Mouse (Mus musculus) embryonic facial prominence, embryonic 14.5 days (tissue): ENCODE results near the gene Pet117. TPM values are rescaled to one million over a fixed set of nuclear protein-coding genes. Genes with fewer than 3 reads are reported as not detected.

Experiments
- ATAC-seq: fragments of 200-750 bp; cut with Nextera tagmentation; 2 replicates; pipeline ENCODE4 v1.8.0; 2017; ENCODE audit warnings: low read depth, moderate number of reproducible peaks, moderate TSS enrichment
- DNase-seq: peaks from one replicate; pipeline ENCODE4 v3.0.0-alpha.2; 2015; ENCODE audit warnings: low spot score
- H3K27ac ChIP-seq: fragments of 300-500 bp; sonication (generic); replicated peaks from 2 replicates; pipeline ENCODE4 v1.5.1; 2014; ENCODE audit warnings: low read depth, mild to moderate bottlenecking, low read length, moderate library complexity
- H3K27me3 ChIP-seq: fragments of 300-500 bp; sonication (generic); replicated peaks from 2 replicates; pipeline ENCODE4 v1.6.1; 2014; ENCODE audit warnings: low read length; ENCODE audit not compliant: control insufficient read depth, insufficient read depth
- H3K36me3 ChIP-seq: fragments of 300-500 bp; sonication (generic); 2 replicates; pipeline ENCODE4 v1.6.1; 2014; ENCODE audit warnings: low read length, mixed read lengths; ENCODE audit not compliant: control insufficient read depth, insufficient read depth
- H3K4me1 ChIP-seq: fragments of 300-500 bp; sonication (generic); 2 replicates; pipeline ENCODE4 v1.6.1; 2014; ENCODE audit warnings: antibody characterized with exemption, low read length; ENCODE audit not compliant: control insufficient read depth, insufficient read depth
- H3K4me2 ChIP-seq: fragments of 300-500 bp; sonication (generic); 2 replicates; pipeline ENCODE4 v1.6.1; 2014; ENCODE audit warnings: low read depth, mild to moderate bottlenecking, low read length, moderate library complexity, mixed read lengths
- H3K4me3 ChIP-seq: fragments of 300-500 bp; sonication (generic); 2 replicates; pipeline ENCODE4 v1.5.1; 2014; ENCODE audit warnings: low read depth, mild to moderate bottlenecking, low read length
- H3K9ac ChIP-seq: fragments of 300-500 bp; sonication (generic); 2 replicates; pipeline ENCODE4 v1.6.1; 2014; ENCODE audit warnings: low read depth, mild to moderate bottlenecking, low read length, moderate library complexity, mixed read lengths
- H3K9me3 ChIP-seq: fragments of 300-500 bp; sonication (generic); 2 replicates; pipeline ENCODE4 v1.6.1; 2016; ENCODE audit warnings: low read length; ENCODE audit not compliant: control insufficient read depth
- WGBS: fragments of 180-500 bp; shearing (Covaris S2); extraction: QIAGEN DNeasy Blood & Tissue Kit; methylation state at CpG from one replicate; pipeline ENCODE4 v1.1.7; 2014; 5-methylcytosine and 5-hydroxymethylcytosine counted together
- polyA plus RNA-seq: library from polyadenylated mRNA; unstranded; fragments of >200 nt; fragmentation: Nextera tagmentation; extraction: Ambion mirVana; gene quantifications from 2 replicates; pipeline ENCODE4 v1.2.1, GENCODE M21; 2014

Pet117 gene
- polyA plus RNA-seq, 1 experiment from 2014 or later = 1.3 TPM

GRCm38 (mm10) chr2:144371566-144371965, 2.8 kb downstream of the Pet117 start:
- Histone ChIP-seq H3K36me3 (peaks cover 42% of the 10 kb centered on the region), H3K9me3 (no peaks in the 10 kb centered on the region), H3K27ac (no peak overlapping the region), H3K4me3 (no peak overlapping the region), H3K4me1 (peaks cover 7% of the 10 kb centered on the region), H3K9ac (no peak overlapping the region), H3K27me3 (no peaks in the 10 kb centered on the region), H3K4me2 (no peak overlapping the region)
- no peak for DNase-seq
- WGBS = 85% methylated on average over 4 of the region's 4 CpGs
- ATAC-seq = no peak

DNA sequence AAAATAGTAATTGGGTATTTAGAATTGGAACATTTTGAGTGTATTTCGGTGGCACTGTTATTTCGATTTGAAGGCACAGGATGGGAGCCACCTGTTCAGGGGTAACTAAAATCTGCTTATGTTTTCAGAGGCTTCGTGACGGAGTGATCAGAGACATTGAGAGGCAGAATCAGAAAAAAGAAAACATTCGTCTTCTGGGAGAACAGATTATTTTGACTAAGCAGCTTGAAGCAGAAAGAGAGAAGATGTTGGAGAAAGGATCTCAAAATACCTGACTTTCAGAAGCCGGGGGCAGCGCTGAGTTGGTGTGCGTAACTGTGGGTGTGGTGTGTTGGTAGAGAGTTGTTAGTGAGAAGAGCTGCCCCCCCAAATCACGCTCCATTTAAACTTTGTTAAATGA, 4.3 kb downstream of the Pet117 start:
- Histone ChIP-seq H3K4me2 (no peak overlapping the region), H3K9me3 (no peaks in the 10 kb centered on the region), H3K9ac (no peak overlapping the region), H3K4me3 (no peak overlapping the region), H3K36me3 (peaks cover 56% of the 10 kb centered on the region), H3K27me3 (no peaks in the 10 kb centered on the region), H3K27ac (no peak overlapping the region), H3K4me1 (peaks cover 7% of the 10 kb centered on the region)
- WGBS = 87% methylated on average over 9 of the region's 9 CpGs
- ATAC-seq (no peak), DNase-seq (no peak)

- 79% methylated on average over 10 of the region's 10 CpGs for WGBS
- no peaks in the 10 kb centered on the region for H3K9me3 ChIP-seq
Observed at GRCm38 (mm10) chr2:144375063-144375703, 6.4 kb downstream of the Pet117 start.

DNA sequence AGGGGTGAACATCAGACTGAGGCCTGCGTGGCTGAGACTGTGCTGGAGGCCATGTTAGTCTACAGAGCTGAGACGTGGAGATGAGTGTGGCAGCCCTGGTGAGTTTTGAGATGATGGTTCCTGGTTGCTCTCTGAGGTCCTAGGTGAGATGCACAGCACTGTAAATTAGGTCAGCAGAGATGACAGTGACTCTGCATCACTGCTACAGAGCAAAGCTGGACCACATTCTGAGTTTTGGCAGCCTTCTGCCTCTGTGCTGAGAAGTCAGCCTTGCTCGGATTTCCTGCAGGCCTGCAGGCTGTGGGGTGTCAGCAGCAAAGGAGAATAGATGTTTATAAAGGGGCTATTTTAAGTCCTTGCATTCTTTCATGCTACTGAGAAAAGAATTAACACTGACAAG, 12.5 kb downstream of the Pet117 start:
- WGBS = 82% methylated on average over 3 of the region's 3 CpGs
- Histone ChIP-seq H3K27me3 (no peaks in the 10 kb centered on the region), H3K36me3 (peaks cover 95% of the 10 kb centered on the region), H3K4me2 (no peak overlapping the region), H3K4me3 (no peak overlapping the region), H3K27ac (no peak overlapping the region), H3K9ac (no peak overlapping the region), H3K4me1 (no peaks in the 10 kb centered on the region), H3K9me3 (no peaks in the 10 kb centered on the region)
- ATAC-seq (no peak), DNase-seq (no peak)

More at GRCm38 (mm10) chr2:144375063-144375703, 6.4 kb downstream of the Pet117 start:
- Histone ChIP-seq H3K36me3 (peaks cover 77% of the 10 kb centered on the region), H3K4me3 (no peak overlapping the region), H3K4me1 (peaks cover 1% of the 10 kb centered on the region), H3K27ac (no peak overlapping the region), H3K4me2 (no peak overlapping the region), H3K9ac (no peak overlapping the region), H3K27me3 (no peaks in the 10 kb centered on the region)
- 0 out of 2 replicates have a peak, but pooled peaks have one; percentile 22 for ATAC-seq
- DNase-seq = no peak

GRCm38 (mm10) chr2:144381741-144382140, 12.9 kb downstream of the Pet117 start:
- Histone ChIP-seq H3K9me3 (no peaks in the 10 kb centered on the region), H3K36me3 (peaks cover 93% of the 10 kb centered on the region), H3K4me1 (no peaks in the 10 kb centered on the region), H3K27me3 (no peaks in the 10 kb centered on the region), H3K4me3 (no peak overlapping the region), H3K4me2 (no peak overlapping the region), H3K9ac (no peak overlapping the region), H3K27ac (no peak overlapping the region)
- whole genome bisulfite sequencing = 90% methylated on average over 4 of the region's 4 CpGs
- no peak for ATAC-seq
- DNase-seq = no peak

- no peak overlapping the region for H3K27ac ChIP-seq
- H3K9ac ChIP-seq = no peak overlapping the region
- WGBS = 82% methylated on average over 7 of the region's 7 CpGs
- no peak for ATAC-seq
- H3K4me3 ChIP-seq = no peak overlapping the region
- H3K4me2 ChIP-seq = no peak overlapping the region
- no peaks in the 10 kb centered on the region for H3K4me1 ChIP-seq
- no peak for DNase-seq
- H3K36me3 ChIP-seq = peaks cover 86% of the 10 kb centered on the region
- no peaks in the 10 kb centered on the region for H3K27me3 ChIP-seq
- H3K9me3 ChIP-seq = no peaks in the 10 kb centered on the region
Observed at GRCm38 (mm10) chr2:144382624-144383138, 13.9 kb downstream of the Pet117 start.

GRCm38 (mm10) chr2:144386296-144386695, 17.5 kb downstream of the Pet117 start:
- no peaks in the 10 kb centered on the region for H3K4me1 ChIP-seq
- 45% methylated on average over 2 of the region's 2 CpGs for WGBS
- no peak overlapping the region for H3K27ac ChIP-seq
- H3K4me3 ChIP-seq = no peak overlapping the region
- no peak for ATAC-seq
- H3K4me2 ChIP-seq = no peak overlapping the region
- H3K9me3 ChIP-seq = no peaks in the 10 kb centered on the region
- peaks cover 77% of the 10 kb centered on the region for H3K36me3 ChIP-seq
- DNase-seq = no peak
- no peaks in the 10 kb centered on the region for H3K27me3 ChIP-seq
- H3K9ac ChIP-seq = no peak overlapping the region

- ATAC-seq = no peak
- Histone ChIP-seq H3K9me3 (no peaks in the 10 kb centered on the region), H3K4me3 (no peak overlapping the region), H3K27ac (no peak overlapping the region), H3K27me3 (no peaks in the 10 kb centered on the region), H3K9ac (no peak overlapping the region), H3K4me2 (no peak overlapping the region), H3K36me3 (peaks cover 74% of the 10 kb centered on the region), H3K4me1 (no peaks in the 10 kb centered on the region)
- no peak for DNase-seq
- 84% methylated on average over 3 of the region's 3 CpGs for WGBS
Observed at GRCm38 (mm10) chr2:144388416-144388815, 19.6 kb downstream of the Pet117 start.

GRCm38 (mm10) chr2:144399531-144399930, 30.7 kb downstream of the Pet117 start:
- WGBS = 85% methylated on average over 4 of the region's 4 CpGs
- ATAC-seq (no peak), DNase-seq (no peak)
- Histone ChIP-seq H3K9me3 (no peaks in the 10 kb centered on the region), H3K27me3 (no peaks in the 10 kb centered on the region), H3K4me3 (no peak overlapping the region), H3K36me3 (peaks cover 76% of the 10 kb centered on the region), H3K9ac (no peak overlapping the region), H3K27ac (no peak overlapping the region), H3K4me1 (no peaks in the 10 kb centered on the region), H3K4me2 (no peak overlapping the region)
